Mouse (Mus musculus) R1 (cell line): ENCODE results near the gene Hibch.

Experiments
- DNase-seq: peaks from one replicate; pipeline ENCODE4 v3.0.0-alpha.2; 2018; ENCODE audit warnings: low read depth, low spot score

Hibch gene

GRCm38 (mm10) chr1:52844782-52845665 lies at the start of gene Hibch:
Hibch (plus strand) TSS chr1:52844929.
- DNase-seq: peak; percentile 99

DNA sequence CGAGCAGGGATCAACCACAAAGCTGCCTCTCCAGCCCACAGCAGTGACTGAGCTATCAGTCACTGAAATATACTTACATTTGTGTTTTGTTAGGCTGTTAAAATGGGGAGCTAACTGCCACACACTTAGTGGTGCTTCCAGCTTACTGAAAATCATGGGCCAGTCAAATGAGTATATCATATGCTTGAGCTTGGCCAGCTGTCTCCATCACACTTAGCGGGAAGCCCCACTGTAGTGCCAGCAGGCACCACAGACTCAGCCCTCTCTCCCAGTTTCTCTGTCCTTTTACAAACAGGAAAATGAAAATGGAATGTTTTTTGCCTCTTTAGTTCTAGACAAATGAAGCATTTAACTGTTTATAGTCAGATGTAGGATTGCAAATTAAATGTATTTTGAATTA lies 48.8 kb upstream of the Hibch start:
- DNase-seq: no peak

DNA sequence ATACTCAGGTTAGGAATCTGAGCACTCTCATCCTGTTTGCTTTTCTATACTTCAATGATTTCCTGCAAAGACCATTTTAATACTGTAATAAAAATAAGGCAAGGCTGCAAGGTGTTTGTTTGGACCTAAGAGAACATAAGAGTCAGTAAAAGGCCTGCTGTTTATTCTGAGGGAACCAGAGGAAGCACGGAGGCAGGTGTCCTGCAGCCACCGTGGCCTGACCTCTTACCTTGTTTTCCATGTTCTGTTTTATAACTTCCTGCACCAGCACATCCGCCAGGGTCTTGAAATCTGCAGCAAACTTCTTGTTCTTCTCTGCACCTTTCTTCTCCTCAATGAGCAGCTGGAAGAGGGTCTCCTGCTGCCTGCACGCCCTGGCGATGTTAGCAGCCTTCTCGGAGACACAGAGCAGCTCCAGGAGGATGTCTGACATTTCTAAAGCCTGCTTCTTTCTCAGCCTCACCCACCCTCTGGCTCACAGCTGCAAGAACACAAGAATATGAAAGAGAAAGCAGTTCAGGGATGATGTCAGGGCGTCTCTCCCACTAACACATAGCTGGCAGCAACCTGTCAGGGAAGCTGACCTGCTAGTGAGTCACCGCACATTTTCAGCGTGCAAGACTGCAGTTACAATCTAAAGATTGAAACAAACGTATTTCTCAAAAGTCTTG lies 45.5 kb upstream of the Hibch start:
- DNase-seq: no peak

GRCm38 (mm10) chr1:52799772-52800171 lies 45.0 kb upstream of the Hibch start:
- DNase-seq: no peak

GRCm38 (mm10) chr1:52800340-52800740 lies 44.4 kb upstream of the Hibch start:
- DNase-seq: no peak

DNA sequence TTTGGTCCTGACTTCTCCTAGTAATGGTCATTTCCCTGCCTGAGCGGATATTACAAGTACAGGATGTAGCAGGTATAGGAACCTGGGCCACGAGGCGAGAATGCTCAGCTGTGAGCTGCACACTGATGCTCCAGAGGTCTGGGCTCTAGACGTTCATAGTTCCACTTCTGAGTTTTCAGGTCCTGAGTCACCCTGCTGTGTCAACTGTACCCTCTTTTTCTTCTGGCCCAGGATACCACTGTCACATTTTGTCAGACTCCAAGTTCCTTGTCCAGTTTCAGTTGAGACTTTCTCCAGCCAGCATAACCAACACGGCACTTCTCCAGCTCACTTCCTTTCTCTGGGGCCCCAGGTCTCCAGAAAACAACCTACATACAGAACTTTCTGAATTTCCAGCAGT lies 43.1 kb upstream of the Hibch start:
- no peak for DNase-seq

- no peak for DNase-seq
These were observed 42.2 kb upstream of the Hibch start for GRCm38 (mm10) chr1:52802406-52802975.

DNA sequence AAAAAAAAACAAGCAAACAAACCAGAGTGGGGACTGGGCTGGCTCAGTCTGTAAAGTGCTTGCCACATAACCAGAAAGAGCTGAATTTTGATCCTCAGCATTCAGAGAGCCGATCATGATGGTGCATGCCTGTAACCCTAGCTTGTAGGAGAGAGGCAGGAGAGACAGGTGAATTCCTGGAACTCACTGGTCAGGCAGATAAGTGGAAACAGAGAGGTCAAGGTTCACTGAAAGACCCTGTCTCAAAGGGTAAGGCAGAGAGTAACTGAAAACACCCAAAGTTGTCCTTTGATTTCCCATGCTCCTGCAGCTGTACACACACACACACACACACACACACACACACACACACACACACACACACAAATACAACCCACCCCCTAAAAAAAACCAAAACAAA lies 39.7 kb upstream of the Hibch start:
- DNase-seq: no peak

GRCm38 (mm10) chr1:52808456-52808855 lies 36.3 kb upstream of the Hibch start:
- no peak for DNase-seq

- no peak for DNase-seq
These were observed 28.4 kb upstream of the Hibch start for GRCm38 (mm10) chr1:52816232-52816891.

- DNase-seq: peak; percentile 68
These were observed 27.6 kb upstream of the Hibch start, which contains the start of gene Inpp1 for GRCm38 (mm10) chr1:52816910-52817812. Inpp1 (minus strand) TSS chr1:52817688.

DNA sequence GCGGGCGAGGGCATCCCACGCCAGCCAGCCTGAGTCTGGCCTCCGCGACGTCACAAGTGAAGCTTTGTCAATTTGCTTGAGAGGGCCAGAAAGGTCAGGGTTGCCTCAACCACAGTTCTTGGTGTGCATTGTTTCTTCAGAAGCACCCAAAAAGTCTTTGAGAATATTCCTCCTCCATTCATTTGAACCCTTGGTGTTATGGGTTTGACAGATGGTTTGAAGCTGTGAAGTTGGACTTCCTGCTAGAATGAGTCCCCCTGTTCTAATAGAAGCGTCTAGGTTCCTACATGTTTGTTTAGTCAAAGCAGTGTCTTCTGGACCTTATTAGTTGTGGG lies 26.9 kb upstream of the Hibch start:
- DNase-seq: no peak

DNA sequence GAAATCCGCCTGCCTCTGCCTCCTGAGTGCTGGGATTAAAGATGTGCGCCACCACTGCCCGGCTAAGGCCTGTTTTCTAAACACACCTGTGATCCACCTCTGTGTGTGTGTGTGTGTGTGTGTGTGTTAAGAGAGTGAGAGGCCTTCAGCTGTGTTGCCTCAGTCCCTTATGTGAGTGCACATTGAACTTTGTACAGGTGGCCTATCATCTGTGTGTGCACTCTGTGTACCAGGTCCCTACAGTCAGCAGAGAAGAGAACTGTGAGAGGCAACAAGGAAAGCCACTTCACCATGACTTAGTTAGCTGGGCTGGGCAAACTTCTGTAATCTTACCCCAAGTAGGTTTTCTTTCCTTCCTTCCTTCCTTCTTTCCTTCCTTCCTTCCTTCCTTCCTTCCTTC lies 5.6 kb upstream of the Hibch start:
- DNase-seq: no peak

DNA sequence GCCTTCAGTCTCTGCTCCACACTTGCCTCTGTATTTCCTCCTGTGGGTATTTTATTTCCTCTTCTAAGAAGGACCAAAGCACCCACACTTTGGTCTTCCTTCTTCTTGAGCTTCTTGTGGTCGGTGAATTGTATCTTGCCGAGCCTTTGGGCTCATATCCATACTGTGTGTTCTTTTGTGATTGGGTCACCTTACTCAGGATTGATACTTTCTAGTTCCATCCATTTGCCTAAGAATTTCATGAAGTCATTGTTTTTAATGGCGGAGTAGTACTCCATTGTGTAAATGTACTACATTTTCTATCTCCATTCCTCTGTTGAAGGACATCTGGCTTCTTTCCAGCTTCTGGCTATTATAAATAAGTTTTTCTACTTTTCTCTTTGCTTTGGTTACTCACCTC lies 375 bp upstream of the Hibch start:
- no peak for DNase-seq

DNA sequence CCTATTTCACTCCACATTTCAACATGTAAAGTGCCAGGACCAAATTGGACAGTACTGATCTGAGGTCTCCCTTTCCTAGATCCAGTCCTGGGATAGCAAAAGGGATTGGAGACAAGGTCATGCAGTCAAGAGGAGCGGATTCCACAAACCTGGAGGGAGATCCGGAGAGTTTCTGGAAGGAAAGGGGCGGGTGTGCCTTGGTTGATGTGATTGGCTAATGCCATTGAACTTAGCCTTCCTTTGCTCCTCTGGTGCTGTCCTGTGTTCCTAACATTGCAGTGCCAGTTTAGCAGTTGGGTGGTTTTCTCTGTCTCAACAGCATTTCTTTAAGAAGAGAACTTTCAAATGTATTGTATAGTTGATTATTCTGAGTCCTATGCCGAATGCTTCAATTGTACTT lies 1.8 kb downstream of the Hibch start:
- DNase-seq: peak; percentile 37

DNA sequence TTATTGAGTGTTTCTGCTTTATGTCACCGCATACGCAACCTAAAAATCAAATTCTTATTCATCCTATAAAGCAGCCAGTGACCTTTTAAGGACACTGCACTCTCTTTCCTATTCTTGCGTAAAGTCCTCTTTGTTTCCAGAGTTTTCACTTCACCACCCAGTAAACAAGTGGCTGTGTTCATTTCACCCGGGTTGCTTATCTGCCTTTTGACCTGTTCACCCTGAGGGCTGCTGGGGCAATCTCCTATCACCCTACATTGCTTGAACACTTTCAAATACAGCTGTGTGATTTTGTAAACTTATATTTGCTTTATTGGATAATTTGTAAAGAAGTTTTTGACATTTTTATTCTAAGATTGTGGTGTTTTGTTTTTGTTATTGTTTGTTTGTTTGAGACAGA lies 4.7 kb downstream of the Hibch start:
- DNase-seq: no peak

- DNase-seq: peak; percentile 68
These were observed 9.3 kb downstream of the Hibch start for GRCm38 (mm10) chr1:52854029-52854428.

DNA sequence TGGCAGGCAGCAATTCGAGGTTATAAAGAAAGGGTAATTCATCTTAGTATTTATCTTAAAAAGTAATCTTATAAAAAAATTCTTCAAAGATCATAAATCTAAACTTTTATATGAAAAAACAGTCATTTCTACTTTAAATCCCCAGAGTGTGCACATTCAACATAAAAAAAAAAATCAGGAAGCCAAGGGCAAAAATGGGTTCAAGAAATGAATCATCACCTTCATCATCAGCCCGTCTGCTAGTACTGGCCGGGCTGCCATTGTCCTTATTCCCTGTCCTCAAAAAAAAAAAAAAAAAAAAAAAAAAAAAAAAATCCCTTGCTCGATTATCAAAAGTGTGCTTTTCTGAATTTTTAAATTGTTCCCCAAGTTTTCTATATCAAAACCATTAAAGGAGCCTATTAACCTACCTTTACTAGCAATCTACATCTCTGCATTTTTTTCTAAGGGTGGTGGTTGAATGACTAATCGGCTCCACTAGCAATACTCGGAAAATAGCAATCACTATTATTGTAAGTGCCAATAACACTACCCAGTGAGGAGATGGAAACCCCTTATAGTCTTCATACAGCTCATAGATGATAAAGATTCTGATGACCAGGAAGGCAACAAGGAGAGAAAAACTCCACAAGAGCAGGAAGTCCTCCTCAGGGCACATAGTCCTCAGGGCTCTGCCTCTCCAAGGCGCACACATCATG lies 11.3 kb downstream of the Hibch start:
- DNase-seq: no peak

- peak; percentile 56 for DNase-seq
These were observed 19.5 kb downstream of the Hibch start for GRCm38 (mm10) chr1:52864220-52864619.

- no peak for DNase-seq
These were observed 21.3 kb downstream of the Hibch start for GRCm38 (mm10) chr1:52866007-52866406.

DNA sequence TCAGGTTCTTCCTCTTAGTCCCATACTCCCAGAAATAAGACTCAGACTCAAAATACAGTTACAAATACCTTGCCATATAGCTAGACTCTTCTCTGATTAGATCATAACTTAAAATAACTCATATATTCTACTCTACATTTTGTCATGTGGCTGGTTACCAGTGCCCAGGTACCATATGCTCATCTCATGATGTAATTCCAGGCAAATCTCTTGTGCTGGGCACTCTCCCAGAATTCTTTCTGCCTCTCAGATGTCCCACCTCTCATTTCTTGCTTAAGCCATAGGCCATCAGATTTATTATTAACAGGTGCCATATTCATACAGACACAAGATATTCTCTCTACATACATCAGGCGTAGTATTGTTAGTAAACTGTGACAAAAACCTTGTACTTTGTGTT lies 23.1 kb downstream of the Hibch start:
- no peak for DNase-seq
